Comparison of ENCODE assay signal across 14 mouse cellular contexts in genomic region chr13:47398976-47399375, GRCm38 (mm10).
"Had no signal": no experiment of that assay in that cellular context is flagged by ENCODE, and none has a peak within 500 bp of the region (broad histone marks: within the 10 kb centered on the region; RNA-seq: fewer than 3 reads in every experiment).

No protein-coding gene starts in this region.

- H3K27me3 ChIP-seq: liver, embryonic 15.5 days; midbrain, embryonic 13.5 days had no signal

- H3K9ac ChIP-seq: liver, embryonic 15.5 days; midbrain, embryonic 13.5 days had no signal

- H3K27ac ChIP-seq: kidney, postnatal 0 days; liver, embryonic 15.5 days; midbrain, embryonic 13.5 days had no signal

- H3K36me3 ChIP-seq: liver, embryonic 15.5 days; midbrain, embryonic 13.5 days had no signal

- ATAC-seq: intestine, postnatal 0 days; lung, postnatal 0 days; midbrain, embryonic 13.5 days had no signal

- H3K4me1 ChIP-seq: liver, embryonic 15.5 days had no signal

- H3K9me3 ChIP-seq: liver, embryonic 15.5 days; midbrain, embryonic 13.5 days had no signal

- DNase-seq: kidney, adult 9 months; kidney, postnatal 36 days; layer of hippocampus, adult 9-11 months; layer of hippocampus, postnatal 36 days; lung, adult 2 months; lung, postnatal 36 days; right cerebral cortex, postnatal 14 days; thymus, postnatal 36 days had no signal

- H3K4me2 ChIP-seq: liver, embryonic 11.5 days; liver, embryonic 15.5 days; midbrain, embryonic 13.5 days had no signal

- H3K4me3 ChIP-seq: liver, embryonic 15.5 days; midbrain, embryonic 13.5 days had no signal
